Mouse (Mus musculus) lung, embryonic 14.5 days (tissue): ENCODE results near the gene Smarcd1. TPM values are rescaled to one million over a fixed set of nuclear protein-coding genes. Genes with fewer than 3 reads are reported as not detected.
A peak's percentile ranks its signal among the peaks of the same experiment; 100 is the strongest.

ENCODE experiments used
- ATAC-seq: fragments of 200-750 bp; cut with Nextera tagmentation; 2 replicates; pipeline ENCODE4 v1.8.0; 2017; ENCODE audit warnings: mild to moderate bottlenecking, moderate TSS enrichment, moderate library complexity; ENCODE audit not compliant: insufficient read depth
- DNase-seq: peaks from one replicate; pipeline ENCODE4 v3.0.0-alpha.2; 2015
- H3K27ac ChIP-seq: fragments of 300-500 bp; sonication (generic); 2 replicates; pipeline ENCODE4 v1.5.1; 2014; ENCODE audit warnings: low read depth, mild to moderate bottlenecking, moderate library complexity
- H3K27me3 ChIP-seq: fragments of 300-500 bp; sonication (generic); 2 replicates; pipeline ENCODE4 v1.6.1; 2014; ENCODE audit warnings: low read length, control low read depth; ENCODE audit not compliant: insufficient read depth
- H3K36me3 ChIP-seq: fragments of 300-500 bp; sonication (generic); 2 replicates; pipeline ENCODE4 v1.6.1; 2014; ENCODE audit warnings: control low read depth; ENCODE audit not compliant: insufficient read depth
- H3K4me1 ChIP-seq: fragments of 300-500 bp; sonication (generic); 2 replicates; pipeline ENCODE4 v1.6.1; 2014; ENCODE audit warnings: antibody characterized with exemption, control low read depth; ENCODE audit not compliant: insufficient read depth
- H3K4me2 ChIP-seq: fragments of 300-500 bp; sonication (generic); 2 replicates; pipeline ENCODE4 v1.6.1; 2014; ENCODE audit warnings: mild to moderate bottlenecking
- H3K4me3 ChIP-seq: fragments of 300-500 bp; sonication (generic); 2 replicates; pipeline ENCODE4 v1.5.1; 2014; ENCODE audit warnings: low read depth, low read length
- H3K9ac ChIP-seq: fragments of 300-500 bp; sonication (generic); 2 replicates; pipeline ENCODE4 v1.6.1; 2014
- H3K9me3 ChIP-seq: fragments of 300-500 bp; sonication (generic); 2 replicates; pipeline ENCODE4 v1.6.1; 2016; ENCODE audit warnings: low read depth, low read length, control low read depth
- CTCF ChIP-seq: IDR thresholded peaks from 2 replicates; pipeline ENCODE4 v1.5.1; 2016; ENCODE audit warnings: antibody characterized with exemption, low read depth
- WGBS: fragments of 180-500 bp; shearing (Covaris S2); extraction: QIAGEN DNeasy Blood & Tissue Kit; methylation state at CpG from one replicate; pipeline ENCODE4 v1.1.7; 2014; 5-methylcytosine and 5-hydroxymethylcytosine counted together
- polyA plus RNA-seq: library from polyadenylated mRNA; unstranded; fragments of >200 nt; fragmentation: Nextera tagmentation; extraction: Ambion mirVana; gene quantifications from 2 replicates; pipeline ENCODE4 v1.2.1, GENCODE M21; 2014

Smarcd1 gene
- polyA plus RNA-seq, 1 experiment from 2014 or later: 63.5 TPM

DNA sequence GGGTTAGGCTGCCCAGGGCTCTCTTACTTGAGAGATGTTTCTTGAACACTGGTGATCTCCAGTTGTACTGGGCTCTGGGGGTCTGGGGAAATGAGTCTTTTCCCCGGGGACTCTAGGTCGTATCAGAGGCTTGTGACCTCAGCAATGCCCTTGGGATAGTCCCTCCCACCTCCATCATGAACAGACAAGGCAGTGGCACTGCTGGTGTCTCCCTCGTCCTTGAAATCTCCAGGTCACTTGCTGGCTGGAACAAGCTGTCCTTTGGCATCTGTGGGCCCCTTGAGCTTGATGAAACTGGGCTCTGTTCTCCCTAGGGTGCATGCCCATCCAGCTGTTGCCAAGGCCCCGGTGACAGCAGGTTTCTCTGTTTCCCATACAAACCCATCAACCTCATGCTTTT lies 12.3 kb downstream of the Smarcd1 start:
- H3K27ac ChIP-seq: no peak overlapping the region; the same call in 1 of the 2 replicates
- TF ChIP-seq CTCF: no peak
- DNase-seq (no peak), ATAC-seq (no peak)
- 65% methylated on average over 4 of the region's 4 CpGs for WGBS
- no peaks in the 10 kb centered on the region for H3K27me3 ChIP-seq
- no peak overlapping the region for H3K9ac ChIP-seq
- H3K4me3 ChIP-seq: no peak overlapping the region
- H3K9me3 ChIP-seq: no peaks in the 10 kb centered on the region
- H3K4me1 ChIP-seq: no peaks in the 10 kb centered on the region
- H3K36me3 ChIP-seq: peaks cover 62% of the 10 kb centered on the region
- no peak overlapping the region for H3K4me2 ChIP-seq

- no peak overlapping the region for H3K9ac ChIP-seq
- no peaks in the 10 kb centered on the region for H3K9me3 ChIP-seq
- peaks cover 55% of the 10 kb centered on the region for H3K36me3 ChIP-seq
- TF ChIP-seq CTCF: peak; percentile 98
- no peak overlapping the region for H3K4me2 ChIP-seq
- peak; percentile 91 for DNase-seq
- 43% methylated on average over 7 of the region's 7 CpGs for WGBS
- H3K27ac ChIP-seq: no peak overlapping the region
- H3K4me1 ChIP-seq: no peaks in the 10 kb centered on the region
- ATAC-seq: peak; percentile 46; the same call in 1 of the 2 replicates
- no peaks in the 10 kb centered on the region for H3K27me3 ChIP-seq
- no peak overlapping the region for H3K4me3 ChIP-seq
Observed at GRCm38 (mm10) chr15:99714858-99715257, 12.9 kb downstream of the Smarcd1 start.

DNA sequence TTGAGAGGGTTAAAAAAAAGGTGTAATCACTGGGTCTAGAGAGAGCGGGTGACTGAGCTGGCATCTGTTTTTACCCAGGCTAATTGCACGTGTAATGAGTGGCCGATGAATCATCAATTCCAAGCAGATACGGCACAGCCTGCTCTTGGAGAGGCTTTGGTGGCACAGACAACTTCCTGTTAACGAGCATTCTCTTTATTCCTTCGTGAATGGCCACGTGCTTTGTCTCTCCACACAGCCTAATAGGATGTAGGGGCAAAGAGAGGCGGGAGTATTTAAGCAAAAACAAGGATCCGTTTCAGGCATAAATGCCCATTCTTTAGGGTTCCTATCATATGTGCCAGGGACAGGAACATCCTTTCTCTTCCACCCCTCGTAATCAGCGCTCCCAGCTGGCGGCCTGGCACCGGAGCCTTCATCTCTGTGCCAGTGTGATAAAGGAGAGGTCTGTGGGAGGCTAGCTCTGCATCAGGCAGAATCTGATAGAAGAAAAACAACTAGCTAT lies 13.5 kb downstream of the Smarcd1 start:
- Histone ChIP-seq H3K27ac (no peak overlapping the region), H3K4me3 (no peak overlapping the region), H3K4me1 (no peaks in the 10 kb centered on the region), H3K36me3 (peaks cover 53% of the 10 kb centered on the region), H3K27me3 (no peaks in the 10 kb centered on the region), H3K9me3 (no peaks in the 10 kb centered on the region), H3K4me2 (no peak overlapping the region), H3K9ac (no peak overlapping the region)
- no peak for DNase-seq
- WGBS: 83% methylated on average over 13 of the region's 13 CpGs
- no peak for ATAC-seq
- no peak for TF ChIP-seq CTCF

GRCm38 (mm10) chr15:99715982-99716746 lies 14.2 kb downstream of the Smarcd1 start:
- WGBS: 55% methylated on average over 11 of the region's 11 CpGs
- Histone ChIP-seq H3K4me3 (no peak overlapping the region), H3K9me3 (no peaks in the 10 kb centered on the region), H3K4me1 (no peaks in the 10 kb centered on the region), H3K27ac (no peak overlapping the region), H3K36me3 (peaks cover 49% of the 10 kb centered on the region), H3K27me3 (no peaks in the 10 kb centered on the region), H3K4me2 (no peak overlapping the region), H3K9ac (no peak overlapping the region)
- DNase-seq: peak; percentile 22
- ATAC-seq: no peak
- no peak for TF ChIP-seq CTCF

- Histone ChIP-seq H3K27ac (no peak overlapping the region), H3K27me3 (no peaks in the 10 kb centered on the region), H3K9me3 (no peaks in the 10 kb centered on the region), H3K4me3 (no peak overlapping the region), H3K9ac (no peak overlapping the region), H3K4me2 (no peak overlapping the region), H3K4me1 (no peaks in the 10 kb centered on the region), H3K36me3 (peaks cover 43% of the 10 kb centered on the region)
- no peak for TF ChIP-seq CTCF
- ATAC-seq (no peak), DNase-seq (no peak)
- WGBS: 84% methylated on average over 12 of the region's 12 CpGs
Observed at GRCm38 (mm10) chr15:99716814-99717213, 14.9 kb downstream of the Smarcd1 start.

GRCm38 (mm10) chr15:99717386-99718334 lies 15.7 kb downstream of the Smarcd1 start, which contains the start of gene Gpd1:
Gene Gpd1 (plus strand): TSS chr15:99717515.
- 59% methylated on average over 26 of the region's 26 CpGs for WGBS
- ATAC-seq (no peak), DNase-seq (no peak)
- Histone ChIP-seq H3K36me3 (peaks cover 34% of the 10 kb centered on the region), H3K27me3 (no peaks in the 10 kb centered on the region), H3K9ac (no peak within 1 kb of the TSS), H3K9me3 (no peaks in the 10 kb centered on the region), H3K4me3 (no peak within 1 kb of the TSS), H3K4me1 (no peaks in the 10 kb centered on the region), H3K4me2 (no peak within 1 kb of the TSS), H3K27ac (no peak within 1 kb of the TSS; the same call in 1 of the 2 replicates)
- no peak for TF ChIP-seq CTCF
